Mouse (Mus musculus): Measurements from ENCODE around the gene Nsl1. TPM values are rescaled to one million over a fixed set of nuclear protein-coding genes. Genes with fewer than 3 reads are reported as not detected.

Gene Nsl1
- polyA plus RNA-seq, 1 experiment from 2014 or later, result 15.8 TPM

DNA sequence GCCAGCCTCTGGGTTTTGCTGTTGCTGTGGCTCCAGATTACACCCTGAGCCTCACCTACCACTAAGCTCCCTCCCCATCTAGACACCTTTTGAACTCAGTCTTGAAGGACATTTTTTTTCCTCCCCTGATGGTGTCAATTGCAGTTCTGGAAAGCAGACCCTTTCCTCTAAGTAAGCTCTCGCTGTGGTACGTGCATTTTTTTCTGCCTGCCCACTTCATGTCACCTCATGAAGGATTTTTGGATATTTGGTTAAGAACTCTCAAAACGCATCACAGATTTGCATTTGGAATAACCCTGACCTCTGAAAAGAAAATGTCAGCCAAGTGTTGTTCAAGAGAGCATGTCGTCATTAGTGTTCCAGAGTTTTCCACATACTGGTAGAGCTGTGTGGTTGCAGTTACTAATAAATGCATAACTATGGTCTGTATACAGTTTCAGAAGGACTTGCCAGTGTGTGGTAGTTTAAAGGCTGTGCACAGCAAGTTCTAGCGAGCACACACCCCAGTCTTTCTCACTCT is 37.0 kb downstream of the Nsl1 start:
- Histone ChIP-seq H3K27ac (no peak overlapping the region), H3K36me3 (no peaks in the 10 kb centered on the region), H3K9me3 (replicated peaks) (no peaks in the 10 kb centered on the region), H3K4me2 (replicated peaks) (no peak overlapping the region), H3K9ac (no peak overlapping the region), H3K27me3 (peaks cover 41% of the 10 kb centered on the region), H3K4me1 (peaks cover 12% of the 10 kb centered on the region), H3K4me3 (no peak overlapping the region)
- 71% methylated on average over 5 of the region's 5 CpGs for WGBS
- no peak for ATAC-seq (ENCODE audit: low FRiP score)

DNA sequence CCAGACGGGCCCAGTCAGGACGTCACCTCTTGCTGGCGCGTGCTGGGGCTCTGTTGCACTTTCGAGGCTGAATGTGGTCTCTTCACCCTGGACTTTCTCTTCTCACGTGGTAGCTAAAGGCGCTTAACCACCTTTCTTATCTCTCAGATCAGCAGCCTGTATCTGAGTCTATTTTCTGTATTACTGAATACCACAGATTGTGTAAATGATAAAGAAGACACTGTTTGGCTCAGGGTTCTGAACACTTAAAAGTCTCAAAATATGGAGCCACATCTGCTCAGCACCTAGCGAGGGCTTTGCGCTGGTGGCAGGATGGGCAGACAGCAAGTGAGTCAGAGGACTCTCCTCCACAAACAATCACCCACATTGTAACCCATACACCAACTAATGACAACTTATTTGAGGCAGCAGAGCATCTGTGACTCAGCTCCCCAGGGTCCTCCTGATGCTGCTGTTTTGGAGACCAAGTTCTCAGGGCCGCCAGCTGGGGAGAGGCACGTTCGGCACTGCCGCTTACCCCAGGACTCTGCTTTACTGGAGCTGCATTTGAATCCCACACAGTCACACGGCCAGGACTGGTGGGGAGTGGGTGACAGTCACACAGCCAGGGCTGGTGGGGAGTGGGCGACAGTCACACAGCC is 40.0 kb downstream of the Nsl1 start:
- Histone ChIP-seq H3K4me2 (replicated peaks) (no peak overlapping the region), H3K9ac (no peak overlapping the region), H3K9me3 (replicated peaks) (no peaks in the 10 kb centered on the region), H3K4me1 (peaks cover 6% of the 10 kb centered on the region), H3K4me3 (no peak overlapping the region), H3K27ac (no peak overlapping the region), H3K27me3 (peaks cover 28% of the 10 kb centered on the region), H3K36me3 (no peaks in the 10 kb centered on the region)
- no peak for ATAC-seq (ENCODE audit: low FRiP score)
- WGBS, result 79% methylated on average over 15 of the region's 15 CpGs

DNA sequence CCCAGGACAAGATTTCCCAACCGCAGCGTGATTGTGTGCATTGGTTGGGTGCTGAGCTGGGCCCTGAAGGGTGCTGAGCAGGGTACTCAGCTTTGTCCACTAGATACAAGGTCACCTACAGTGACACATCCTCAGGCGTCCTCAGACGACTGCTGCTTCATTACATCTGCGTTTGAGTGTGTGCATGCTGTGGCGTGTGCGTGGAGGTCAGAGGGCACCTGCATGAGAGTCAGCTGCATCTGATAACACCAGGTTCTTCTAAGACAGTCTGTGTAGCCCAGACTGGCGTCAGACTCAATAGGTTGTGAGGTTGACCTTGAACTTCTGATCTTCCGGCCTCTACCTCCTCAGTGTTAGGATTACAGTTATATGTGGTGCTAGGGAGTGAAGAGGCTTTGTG is 42.4 kb downstream of the Nsl1 start:
- H3K4me3 ChIP-seq, result no peak overlapping the region
- 85% methylated on average over 9 of the region's 9 CpGs for WGBS
- 0 out of 2 replicates have a peak, but pooled peaks cover 5% of the 10 kb centered on the region for H3K27me3 ChIP-seq
- no peak overlapping the region for H3K9ac ChIP-seq
- no peak overlapping the region for H3K27ac ChIP-seq
- H3K9me3 ChIP-seq (replicated peaks), result no peaks in the 10 kb centered on the region
- no peak overlapping the region for H3K4me2 ChIP-seq (replicated peaks)
- ATAC-seq (ENCODE audit: low FRiP score), result no peak
- H3K4me1 ChIP-seq, result no peaks in the 10 kb centered on the region
- no peaks in the 10 kb centered on the region for H3K36me3 ChIP-seq

DNA sequence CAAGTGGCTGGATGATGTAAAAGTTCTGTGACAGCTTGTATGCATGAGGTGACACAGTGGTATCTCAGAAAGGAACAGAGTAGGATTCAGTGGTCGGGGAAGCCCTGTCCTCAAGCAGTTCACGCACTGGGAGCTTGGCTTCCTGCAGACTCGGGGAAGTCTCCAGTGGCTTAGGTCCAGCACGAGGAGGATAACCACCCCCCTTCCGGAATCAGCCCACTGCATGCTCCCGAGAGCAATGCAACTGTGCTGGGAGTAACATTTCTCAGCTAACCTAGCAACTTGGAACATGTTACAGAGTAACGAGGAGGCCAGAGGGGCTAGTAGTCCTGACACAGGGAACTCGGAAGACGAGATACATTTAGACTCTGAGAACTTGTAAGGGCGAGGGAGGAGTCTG is 44.5 kb downstream of the Nsl1 start:
- no peak for ATAC-seq (ENCODE audit: low FRiP score)
- no peaks in the 10 kb centered on the region for H3K9me3 ChIP-seq (replicated peaks)
- H3K4me3 ChIP-seq, result no peak overlapping the region
- H3K4me1 ChIP-seq, result peaks cover 6% of the 10 kb centered on the region; the same call in 1 of the 2 replicates
- 78% methylated on average over 10 of the region's 10 CpGs for WGBS
- H3K9ac ChIP-seq, result no peak overlapping the region
- no peaks in the 10 kb centered on the region for H3K27me3 ChIP-seq
- H3K36me3 ChIP-seq, result no peaks in the 10 kb centered on the region
- no peak overlapping the region for H3K4me2 ChIP-seq (replicated peaks)
- no peak overlapping the region for H3K27ac ChIP-seq

DNA sequence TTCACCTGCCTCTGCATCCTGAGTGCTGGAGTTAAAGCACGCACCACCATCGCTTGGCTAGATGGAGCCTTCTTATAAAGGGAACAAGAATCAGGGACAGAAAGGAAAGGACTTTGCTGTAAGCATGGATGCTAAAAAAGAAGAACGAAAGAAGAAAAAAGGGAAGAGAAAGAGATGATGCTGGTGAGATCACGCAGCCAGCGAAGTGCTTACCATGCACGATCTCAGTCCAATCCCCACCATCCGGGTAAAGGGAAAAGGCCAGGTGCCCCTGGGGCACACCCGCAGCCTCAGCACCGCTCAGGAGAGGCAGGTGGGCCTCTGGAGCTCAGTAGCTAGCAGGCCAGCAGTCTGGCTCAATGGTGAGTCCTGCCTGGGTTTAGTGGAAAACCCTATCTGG is 47.1 kb downstream of the Nsl1 start:
- no peak for ATAC-seq (ENCODE audit: low FRiP score)

DNA sequence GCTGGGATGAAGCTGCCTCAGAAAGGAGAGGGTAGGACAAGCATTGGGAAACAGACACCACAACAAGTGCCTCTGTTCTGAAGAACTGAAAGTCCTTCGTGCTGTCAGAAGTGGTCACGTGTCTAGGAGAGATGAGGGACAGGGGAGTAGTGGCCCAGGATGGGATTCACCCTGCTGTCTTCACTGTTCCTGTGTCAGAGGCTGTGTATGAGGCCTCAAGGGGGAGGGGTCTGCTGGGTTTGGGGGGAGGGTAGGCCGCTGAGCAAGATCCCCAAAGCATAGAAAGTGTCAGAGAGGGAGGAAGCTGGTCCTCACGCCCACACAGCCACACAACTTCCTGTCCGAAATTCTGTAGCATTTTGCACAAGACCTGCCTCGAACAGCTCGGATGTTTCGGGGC is 48.3 kb downstream of the Nsl1 start:
- H3K9ac ChIP-seq, result no peak overlapping the region
- H3K9me3 ChIP-seq (replicated peaks), result no peaks in the 10 kb centered on the region
- WGBS, result 50% methylated on average over 8 of the region's 8 CpGs
- ATAC-seq (ENCODE audit: low FRiP score), result no peak
- H3K4me2 ChIP-seq (replicated peaks), result no peak overlapping the region
- no peak overlapping the region for H3K4me3 ChIP-seq
- H3K27me3 ChIP-seq, result no peaks in the 10 kb centered on the region
- H3K27ac ChIP-seq, result no peak overlapping the region
- peaks cover 6% of the 10 kb centered on the region; the same call in 1 of the 2 replicates for H3K4me1 ChIP-seq
- H3K36me3 ChIP-seq, result no peaks in the 10 kb centered on the region

More for the DNA sequence above, 47.1 kb downstream of the Nsl1 start:
- Histone ChIP-seq H3K36me3 (no peaks in the 10 kb centered on the region), H3K27me3 (no peaks in the 10 kb centered on the region), H3K27ac (no peak overlapping the region), H3K4me3 (no peak overlapping the region), H3K4me1 (peaks cover 6% of the 10 kb centered on the region; the same call in 1 of the 2 replicates), H3K9ac (no peak overlapping the region), H3K4me2 (replicated peaks) (no peak overlapping the region), H3K9me3 (replicated peaks) (no peaks in the 10 kb centered on the region)
- 87% methylated on average over 9 of the region's 9 CpGs for WGBS

DNA sequence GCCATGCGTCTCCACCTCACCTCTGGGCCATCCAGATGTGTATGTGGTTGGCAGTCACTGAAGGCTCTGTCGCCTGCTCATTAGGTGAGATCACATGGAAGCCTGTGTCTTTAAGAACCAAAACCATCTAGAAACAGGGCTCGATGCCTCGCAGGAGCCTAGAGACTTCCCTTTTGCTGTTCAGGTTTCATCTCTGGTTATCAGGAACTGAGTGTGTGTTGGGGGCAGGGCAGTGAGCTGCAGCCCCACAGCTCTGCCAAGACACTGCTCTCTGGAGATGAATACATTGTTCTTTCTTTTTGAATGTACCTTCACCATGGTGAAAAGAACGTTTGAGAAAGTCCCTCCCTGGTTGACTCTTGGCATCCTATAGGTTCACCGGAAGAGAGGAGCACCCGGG is 52.1 kb downstream of the Nsl1 start:
- no peak for ATAC-seq (ENCODE audit: low FRiP score)
- no peak overlapping the region for H3K4me2 ChIP-seq (replicated peaks)
- H3K9ac ChIP-seq, result no peak overlapping the region
- H3K4me1 ChIP-seq, result peaks cover 6% of the 10 kb centered on the region; the same call in 1 of the 2 replicates
- H3K27me3 ChIP-seq, result no peaks in the 10 kb centered on the region
- no peaks in the 10 kb centered on the region for H3K36me3 ChIP-seq
- 81% methylated on average over 7 of the region's 7 CpGs for WGBS
- no peak overlapping the region for H3K4me3 ChIP-seq
- H3K27ac ChIP-seq, result no peak overlapping the region
- no peaks in the 10 kb centered on the region for H3K9me3 ChIP-seq (replicated peaks)

DNA sequence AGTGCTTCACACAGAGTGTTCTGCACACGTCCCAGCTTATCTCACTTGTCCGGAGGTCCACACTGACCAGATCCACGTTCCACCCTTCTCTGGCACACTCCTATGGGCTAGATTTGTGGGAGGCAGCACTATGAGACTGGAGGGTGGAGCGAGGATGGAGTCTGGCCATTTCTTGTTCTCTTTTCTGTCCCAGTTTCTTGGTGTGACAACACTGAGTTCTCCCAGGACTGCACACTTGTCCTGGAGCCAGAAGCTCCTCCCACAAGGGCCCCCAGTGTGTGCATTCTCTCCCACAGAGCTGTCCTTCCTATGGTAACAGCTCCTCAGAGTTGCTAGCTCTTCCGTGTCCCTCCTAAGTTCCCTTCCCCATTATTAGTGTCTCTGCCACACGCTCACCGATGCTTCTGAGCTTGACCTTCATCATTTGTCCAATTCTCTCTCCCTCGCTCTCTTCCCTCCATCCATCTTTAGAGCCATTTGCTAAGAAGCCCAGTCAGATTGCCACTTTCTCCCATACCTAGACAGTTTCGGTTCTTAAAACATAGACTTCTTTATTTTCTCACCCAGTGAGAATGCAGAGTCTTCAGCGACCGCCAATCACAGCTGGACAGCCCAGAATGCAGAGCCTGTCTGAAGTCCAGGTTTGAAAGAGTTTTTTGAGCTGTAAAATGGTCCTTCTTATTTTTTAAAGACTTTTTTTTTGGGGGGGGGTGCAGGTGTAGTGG is 52.9 kb downstream of the Nsl1 start:
- no peaks in the 10 kb centered on the region for H3K36me3 ChIP-seq
- no peak overlapping the region for H3K27ac ChIP-seq
- no peak overlapping the region for H3K4me2 ChIP-seq (replicated peaks)
- H3K9me3 ChIP-seq (replicated peaks), result no peaks in the 10 kb centered on the region
- ATAC-seq (ENCODE audit: low FRiP score), result no peak
- no peaks in the 10 kb centered on the region for H3K27me3 ChIP-seq
- H3K9ac ChIP-seq, result no peak overlapping the region
- peaks cover 6% of the 10 kb centered on the region; the same call in 1 of the 2 replicates for H3K4me1 ChIP-seq
- 75% methylated on average over 11 of the region's 11 CpGs for WGBS
- no peak overlapping the region for H3K4me3 ChIP-seq

DNA sequence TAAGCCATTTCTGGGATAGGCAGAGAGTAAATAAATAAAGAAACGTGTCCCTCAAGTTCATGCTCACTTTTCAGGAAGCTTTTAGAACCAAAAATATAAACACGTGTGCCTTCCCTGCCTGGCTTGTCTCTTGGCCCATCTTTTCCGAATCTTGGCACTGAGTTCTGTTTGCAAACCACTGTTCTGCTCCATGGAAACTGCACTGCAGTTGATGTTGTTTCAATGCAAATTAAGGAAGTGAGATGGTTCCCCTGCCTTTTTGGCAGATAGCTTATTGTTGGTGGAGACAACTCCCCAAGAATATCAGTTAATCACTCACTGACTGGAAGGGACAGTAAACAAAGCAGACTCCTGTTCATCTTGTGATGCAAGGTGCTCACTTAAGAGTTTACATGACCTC is 59.9 kb downstream of the Nsl1 start:
- H3K36me3 ChIP-seq, result no peaks in the 10 kb centered on the region
- 61% methylated on average over 3 of the region's 3 CpGs for WGBS
- H3K9me3 ChIP-seq (replicated peaks), result no peaks in the 10 kb centered on the region
- H3K4me1 ChIP-seq, result peaks cover 7% of the 10 kb centered on the region; the same call in 1 of the 2 replicates
- no peak for ATAC-seq (ENCODE audit: low FRiP score)
- peaks cover 17% of the 10 kb centered on the region for H3K27me3 ChIP-seq
- H3K9ac ChIP-seq, result no peak overlapping the region
- no peak overlapping the region for H3K4me2 ChIP-seq (replicated peaks)
- no peak overlapping the region for H3K4me3 ChIP-seq
- no peak overlapping the region for H3K27ac ChIP-seq

DNA sequence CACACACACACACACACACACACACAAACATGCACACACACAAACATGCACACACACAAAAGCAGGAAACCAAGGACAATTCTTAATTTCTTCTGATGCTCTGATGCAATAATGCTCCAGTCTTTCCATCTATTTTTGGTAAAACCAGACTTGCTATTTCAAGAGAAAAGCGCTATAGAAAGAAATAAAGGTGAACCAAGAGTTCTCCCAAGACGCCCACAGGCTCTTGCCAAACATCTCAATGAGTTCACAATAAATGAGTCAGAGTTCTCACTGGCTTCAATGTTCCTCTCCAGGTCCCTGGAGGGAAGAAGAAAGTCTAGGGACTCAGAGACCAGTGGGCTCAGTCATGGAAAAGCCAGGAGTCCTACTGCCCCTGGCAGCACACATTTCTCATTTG is 60.9 kb downstream of the Nsl1 start:
- no peak overlapping the region for H3K4me3 ChIP-seq
- no peaks in the 10 kb centered on the region for H3K9me3 ChIP-seq (replicated peaks)
- WGBS, result 84% methylated on average over 2 of the region's 2 CpGs
- H3K4me2 ChIP-seq (replicated peaks), result no peak overlapping the region
- H3K27me3 ChIP-seq, result peaks cover 17% of the 10 kb centered on the region
- no peak overlapping the region for H3K27ac ChIP-seq
- no peak overlapping the region for H3K9ac ChIP-seq
- no peaks in the 10 kb centered on the region for H3K36me3 ChIP-seq
- no peak for ATAC-seq (ENCODE audit: low FRiP score)
- peaks cover 7% of the 10 kb centered on the region; the same call in 1 of the 2 replicates for H3K4me1 ChIP-seq

DNA sequence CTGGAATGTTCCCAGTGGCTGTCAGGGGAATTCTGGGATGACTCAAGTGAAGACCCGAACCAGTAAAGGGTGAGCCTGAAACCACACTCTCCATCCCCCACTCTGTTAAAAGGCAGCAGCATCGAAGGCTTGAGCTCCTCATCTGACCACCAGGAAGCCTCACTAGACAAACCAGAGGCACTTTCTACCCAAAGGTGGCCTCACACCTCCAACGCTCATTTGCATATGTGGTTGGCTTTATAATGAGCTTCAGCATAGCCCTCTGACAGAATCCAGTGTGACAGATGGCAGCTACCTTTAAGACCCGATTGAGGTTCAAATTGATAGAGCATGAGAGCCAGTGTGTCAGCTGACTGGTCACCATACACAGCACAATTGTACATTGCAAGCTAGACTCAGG is 61.5 kb downstream of the Nsl1 start:
- peaks cover 17% of the 10 kb centered on the region for H3K27me3 ChIP-seq
- peaks cover 7% of the 10 kb centered on the region; the same call in 1 of the 2 replicates for H3K4me1 ChIP-seq
- no peak overlapping the region for H3K9ac ChIP-seq
- no peak overlapping the region for H3K4me2 ChIP-seq (replicated peaks)
- H3K9me3 ChIP-seq (replicated peaks), result peaks cover 4% of the 10 kb centered on the region
- H3K27ac ChIP-seq, result no peak overlapping the region
- WGBS, result 55% methylated on average over 4 of the region's 4 CpGs
- H3K4me3 ChIP-seq, result no peak overlapping the region
- no peaks in the 10 kb centered on the region for H3K36me3 ChIP-seq
- ATAC-seq (ENCODE audit: low FRiP score), result no peak

DNA sequence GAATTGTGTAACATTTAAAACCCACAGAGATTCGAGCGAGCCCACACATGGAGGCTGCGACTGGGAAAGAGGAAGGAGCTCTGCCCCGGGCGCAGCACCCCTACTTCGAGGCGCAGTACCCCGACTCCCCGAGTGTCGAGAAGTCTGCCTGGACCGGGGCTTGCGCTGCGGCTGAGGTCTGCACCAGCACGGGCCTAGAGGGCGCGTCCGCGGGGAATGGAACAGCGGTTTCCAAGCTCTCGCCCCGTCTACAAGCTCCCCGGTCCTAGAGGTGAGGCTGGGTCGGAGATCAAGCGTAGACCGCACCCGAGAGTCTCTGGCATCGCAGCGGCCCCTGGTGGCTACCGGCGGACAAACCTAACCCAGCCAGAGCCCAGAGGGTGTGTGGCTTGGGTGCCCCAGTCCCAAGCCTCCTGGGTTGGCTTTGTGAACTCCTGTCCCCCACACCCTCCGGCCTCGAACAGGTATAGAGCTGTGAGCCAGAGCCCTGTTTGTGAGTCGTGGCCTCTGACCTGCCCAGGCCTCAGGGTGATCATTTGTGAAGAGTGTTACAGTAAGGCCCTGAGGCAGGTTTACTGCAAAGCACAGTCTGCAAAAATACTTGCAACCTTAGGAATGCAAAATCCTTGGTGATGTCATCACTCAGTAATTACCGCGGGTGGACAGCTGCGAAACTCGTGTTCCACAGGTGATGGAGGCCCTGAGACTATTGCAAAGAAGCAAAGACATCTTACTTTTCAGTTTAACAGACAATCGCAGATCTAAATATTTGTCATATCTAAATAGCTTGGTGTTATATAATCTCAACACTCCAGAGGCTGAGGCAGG is 63.2 kb downstream of the Nsl1 start:
- 17% methylated on average over 38 of the region's 38 CpGs for WGBS
- Histone ChIP-seq H3K4me3 (peak overlapping the region; percentile 27), H3K27ac (no peak overlapping the region), H3K9me3 (replicated peaks) (peaks cover 9% of the 10 kb centered on the region), H3K9ac (peak overlapping the region; percentile 38; the same call in 1 of the 2 replicates), H3K4me1 (peaks cover 7% of the 10 kb centered on the region; the same call in 1 of the 2 replicates), H3K36me3 (no peaks in the 10 kb centered on the region), H3K4me2 (replicated peaks) (peak overlapping the region; percentile 56), H3K27me3 (peaks cover 17% of the 10 kb centered on the region)
- ATAC-seq (ENCODE audit: low FRiP score), result peak; percentile 43; the same call in 1 of the 2 replicates
